Mouse (Mus musculus): ENCODE measurements around the gene Ttll12. TPM values are rescaled to one million over a fixed set of nuclear protein-coding genes. Genes with fewer than 3 reads are reported as not detected.

Ttll12 gene
- polyA plus RNA-seq, 1 experiment from 2014 or later, result 49.6 TPM

DNA sequence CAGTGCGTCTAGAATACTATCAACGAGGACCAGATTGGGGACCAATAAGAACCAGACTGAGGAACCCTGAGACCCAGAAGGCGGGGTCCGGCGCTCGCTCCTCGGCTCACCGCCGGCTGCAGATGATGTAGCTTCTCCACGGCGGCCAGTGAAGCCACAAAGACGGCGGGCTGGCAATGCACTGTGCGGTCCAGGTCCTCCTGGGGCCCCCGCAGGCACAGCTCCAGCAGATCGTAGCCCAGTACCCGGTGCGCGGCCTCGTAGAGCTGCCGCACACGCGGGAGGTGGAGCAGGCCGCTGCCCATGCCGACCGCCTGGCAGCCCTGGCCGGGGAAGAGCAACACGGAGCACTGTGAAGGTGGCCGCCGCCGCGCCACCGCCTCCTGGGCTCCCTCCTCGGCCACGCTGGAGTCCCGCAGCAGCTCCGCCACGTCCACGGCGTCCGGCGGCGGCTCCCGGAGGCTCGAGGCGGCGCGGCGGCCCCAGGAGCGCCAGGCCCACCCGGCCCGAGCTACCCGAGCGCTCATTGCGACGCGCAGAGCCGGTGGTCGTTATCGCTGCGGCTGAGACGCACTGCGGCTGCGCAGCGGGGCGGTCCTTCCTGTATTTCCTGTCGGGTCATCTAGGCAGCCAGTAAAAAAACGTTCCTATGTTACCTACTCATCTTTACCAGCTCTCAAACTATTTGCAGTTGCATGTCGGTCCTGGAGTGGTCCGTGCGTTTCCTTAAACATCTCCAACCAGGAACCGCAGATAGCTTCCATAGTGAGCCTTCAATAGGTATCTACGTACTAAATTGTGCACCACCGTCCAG, 39.6 kb downstream of the Ttll12 start:
- Histone ChIP-seq H3K4me2 (ENCODE audit: low read length) (peak overlapping the region; percentile 88), H3K27me3 (replicated peaks; ENCODE audit: control insufficient read depth, insufficient read depth, low read length) (no peaks in the 10 kb centered on the region), H3K9me3 (ENCODE audit: control insufficient read depth, low read length) (no peaks in the 10 kb centered on the region), H3K9ac (replicated peaks; ENCODE audit: low read depth, low read length) (peak overlapping the region; percentile 96), H3K27ac (ENCODE audit: low read length) (peak overlapping the region; percentile 95), H3K4me3 (replicated peaks; ENCODE audit: low read length) (peak overlapping the region; percentile 88), H3K36me3 (ENCODE audit: control insufficient read depth, insufficient read depth) (0 out of 2 replicates have a peak, but pooled peaks cover 2% of the 10 kb centered on the region), H3K4me1 (replicated peaks; ENCODE audit: control insufficient read depth, insufficient read depth, low read length) (peaks cover 11% of the 10 kb centered on the region)
- under 1% methylated on average over 72 of the region's 74 CpGs for WGBS
- ATAC-seq, result peak; percentile 95

DNA sequence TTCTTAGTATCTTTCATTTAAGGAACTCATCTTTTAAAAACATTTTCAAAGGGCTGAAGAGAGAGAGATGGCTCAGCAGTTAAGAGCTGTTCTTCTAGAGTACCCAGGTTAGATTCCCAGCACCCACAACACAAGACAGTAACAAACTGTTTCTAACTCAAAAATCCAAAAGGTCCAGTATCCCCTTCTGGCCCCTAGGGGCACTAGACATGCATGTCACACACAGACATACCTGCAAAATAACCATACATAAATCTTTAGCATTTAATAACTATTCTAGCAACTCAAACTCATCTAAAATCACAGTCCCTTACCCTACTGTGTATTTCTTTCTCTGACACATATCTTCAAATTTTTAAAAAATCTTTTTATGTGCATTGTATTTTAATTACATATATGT, 41.1 kb downstream of the Ttll12 start:
- Histone ChIP-seq H3K27ac (ENCODE audit: low read length) (no peak overlapping the region), H3K36me3 (ENCODE audit: control insufficient read depth, insufficient read depth) (0 out of 2 replicates have a peak, but pooled peaks cover 2% of the 10 kb centered on the region), H3K9me3 (ENCODE audit: control insufficient read depth, low read length) (no peaks in the 10 kb centered on the region), H3K4me2 (ENCODE audit: low read length) (no peak overlapping the region), H3K9ac (replicated peaks; ENCODE audit: low read depth, low read length) (no peak overlapping the region), H3K27me3 (replicated peaks; ENCODE audit: control insufficient read depth, insufficient read depth, low read length) (no peaks in the 10 kb centered on the region), H3K4me1 (replicated peaks; ENCODE audit: control insufficient read depth, insufficient read depth, low read length) (peaks cover 11% of the 10 kb centered on the region), H3K4me3 (replicated peaks; ENCODE audit: low read length) (no peak overlapping the region)
- no peak for ATAC-seq

DNA sequence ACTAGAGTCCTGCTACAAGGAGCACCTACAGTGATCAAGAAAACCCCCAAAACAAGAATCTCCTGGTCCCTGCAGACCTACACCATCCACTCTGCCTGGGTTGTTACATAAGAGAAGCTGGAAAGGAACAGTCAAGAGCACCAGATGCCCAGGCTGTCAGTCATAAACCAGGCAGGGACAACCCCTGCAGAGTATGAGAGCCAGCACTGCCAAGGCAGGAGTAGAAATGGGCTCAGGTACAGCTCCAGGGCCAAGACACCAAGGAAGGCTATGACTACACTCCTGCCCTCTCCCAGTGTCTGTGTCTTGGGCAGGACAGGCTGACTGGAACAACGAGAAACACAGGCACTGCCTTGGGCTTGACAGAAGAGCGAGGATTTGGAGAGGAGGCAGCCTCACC, 44.8 kb downstream of the Ttll12 start:
- no peak overlapping the region for H3K4me3 ChIP-seq (replicated peaks; ENCODE audit: low read length)
- H3K9ac ChIP-seq (replicated peaks; ENCODE audit: low read depth, low read length), result no peak overlapping the region
- no peak overlapping the region for H3K4me2 ChIP-seq (ENCODE audit: low read length)
- no peaks in the 10 kb centered on the region for H3K27me3 ChIP-seq (replicated peaks; ENCODE audit: control insufficient read depth, insufficient read depth, low read length)
- no peaks in the 10 kb centered on the region for H3K9me3 ChIP-seq (ENCODE audit: control insufficient read depth, low read length)
- H3K36me3 ChIP-seq (ENCODE audit: control insufficient read depth, insufficient read depth), result peaks cover 11% of the 10 kb centered on the region
- ATAC-seq, result no peak
- 81% methylated on average over 2 of the region's 2 CpGs for WGBS
- peaks cover 6% of the 10 kb centered on the region; the same call in 1 of the 2 replicates for H3K4me1 ChIP-seq (replicated peaks; ENCODE audit: control insufficient read depth, insufficient read depth, low read length)
- no peak overlapping the region for H3K27ac ChIP-seq (ENCODE audit: low read length)

DNA sequence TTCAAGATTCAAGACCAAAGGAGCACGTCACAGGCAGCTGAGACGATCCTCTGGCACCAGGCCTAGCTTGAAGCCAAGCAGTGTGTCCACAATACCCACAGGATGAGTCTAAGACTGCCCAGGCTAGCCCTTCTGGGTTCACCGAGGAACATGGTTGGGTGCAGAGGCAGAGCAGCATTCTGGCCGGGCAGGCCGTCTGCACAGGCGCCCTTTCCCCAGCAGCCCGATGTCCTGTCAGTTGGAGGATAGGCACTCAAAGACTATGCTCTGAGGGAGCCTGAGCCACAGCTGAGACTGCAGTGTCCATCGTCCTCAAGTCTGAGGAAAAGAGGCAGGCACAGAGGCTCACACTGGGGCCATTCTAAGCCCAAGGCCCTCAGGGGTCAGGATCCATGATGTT, 47.8 kb downstream of the Ttll12 start:
- no peak overlapping the region for H3K27ac ChIP-seq (ENCODE audit: low read length)
- no peak overlapping the region for H3K4me2 ChIP-seq (ENCODE audit: low read length)
- H3K27me3 ChIP-seq (replicated peaks; ENCODE audit: control insufficient read depth, insufficient read depth, low read length), result no peaks in the 10 kb centered on the region
- no peaks in the 10 kb centered on the region for H3K4me1 ChIP-seq (replicated peaks; ENCODE audit: control insufficient read depth, insufficient read depth, low read length)
- H3K36me3 ChIP-seq (ENCODE audit: control insufficient read depth, insufficient read depth), result peaks cover 11% of the 10 kb centered on the region
- H3K9me3 ChIP-seq (ENCODE audit: control insufficient read depth, low read length), result no peaks in the 10 kb centered on the region
- H3K4me3 ChIP-seq (replicated peaks; ENCODE audit: low read length), result no peak overlapping the region
- no peak for ATAC-seq
- H3K9ac ChIP-seq (replicated peaks; ENCODE audit: low read depth, low read length), result no peak overlapping the region
- 92% methylated on average over 8 of the region's 8 CpGs for WGBS

DNA sequence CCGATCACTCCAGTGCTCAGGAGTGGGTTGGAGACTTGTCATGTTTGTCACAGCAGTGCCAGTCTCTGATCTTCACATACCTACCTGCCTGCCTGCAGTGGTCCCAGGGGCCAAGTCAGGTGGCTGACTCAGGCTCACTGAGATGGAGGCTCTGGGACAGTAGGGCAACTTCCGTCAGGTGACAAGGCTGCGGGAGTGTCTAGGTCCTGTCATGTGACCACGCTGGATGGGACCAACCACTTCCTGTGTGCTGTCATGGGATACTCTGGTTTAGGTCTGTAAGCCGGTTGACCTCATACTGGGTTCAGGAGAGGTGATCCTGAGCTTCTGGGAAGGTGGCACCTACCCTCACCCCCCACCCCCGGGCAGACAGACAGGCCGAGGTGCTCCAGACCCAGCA, 48.9 kb downstream of the Ttll12 start:
- Histone ChIP-seq H3K4me1 (replicated peaks; ENCODE audit: control insufficient read depth, insufficient read depth, low read length) (no peaks in the 10 kb centered on the region), H3K27me3 (replicated peaks; ENCODE audit: control insufficient read depth, insufficient read depth, low read length) (no peaks in the 10 kb centered on the region), H3K4me3 (replicated peaks; ENCODE audit: low read length) (no peak overlapping the region), H3K36me3 (ENCODE audit: control insufficient read depth, insufficient read depth) (peaks cover 11% of the 10 kb centered on the region), H3K4me2 (ENCODE audit: low read length) (no peak overlapping the region), H3K9me3 (ENCODE audit: control insufficient read depth, low read length) (no peaks in the 10 kb centered on the region), H3K27ac (ENCODE audit: low read length) (no peak overlapping the region), H3K9ac (replicated peaks; ENCODE audit: low read depth, low read length) (no peak overlapping the region)
- ATAC-seq, result no peak
- 94% methylated on average over 7 of the region's 7 CpGs for WGBS

DNA sequence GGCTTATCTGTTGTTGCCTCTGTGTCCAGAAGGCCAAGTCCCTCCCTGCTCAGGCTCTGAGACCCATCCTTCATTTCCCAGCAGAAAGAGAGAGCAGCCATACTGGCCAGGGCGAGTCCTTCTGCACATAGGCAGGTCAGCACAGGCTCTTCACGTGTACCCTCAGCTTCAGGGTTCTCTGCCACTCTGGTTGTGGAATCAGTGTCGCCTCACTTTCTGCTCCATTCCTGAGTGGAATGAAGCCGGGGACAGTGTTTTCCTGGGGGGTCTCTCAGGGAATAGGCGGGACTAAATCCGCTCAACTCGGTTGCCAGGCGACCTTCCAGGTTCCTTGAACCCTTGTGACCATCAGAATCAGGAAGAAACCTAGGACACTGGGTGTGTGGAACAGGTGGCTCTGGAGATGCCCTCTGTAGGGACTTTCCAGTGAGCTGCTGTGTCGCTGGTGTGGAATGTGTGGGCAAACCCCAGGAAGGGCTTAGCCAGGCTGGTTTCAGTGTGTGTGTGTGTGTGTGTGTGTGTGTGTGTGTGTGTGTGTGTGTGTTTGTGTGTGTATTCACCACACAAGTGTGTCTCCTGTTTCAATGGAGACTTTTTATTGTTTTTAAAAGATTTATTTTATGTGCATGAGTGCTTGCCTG, 53.2 kb downstream of the Ttll12 start:
- 87% methylated on average over 9 of the region's 9 CpGs for WGBS
- Histone ChIP-seq H3K4me2 (ENCODE audit: low read length) (no peak overlapping the region), H3K4me3 (replicated peaks; ENCODE audit: low read length) (no peak overlapping the region), H3K27ac (ENCODE audit: low read length) (no peak overlapping the region), H3K36me3 (ENCODE audit: control insufficient read depth, insufficient read depth) (peaks cover 5% of the 10 kb centered on the region; the same call in 1 of the 2 replicates), H3K27me3 (replicated peaks; ENCODE audit: control insufficient read depth, insufficient read depth, low read length) (no peaks in the 10 kb centered on the region), H3K9me3 (ENCODE audit: control insufficient read depth, low read length) (no peaks in the 10 kb centered on the region), H3K9ac (replicated peaks; ENCODE audit: low read depth, low read length) (no peak overlapping the region), H3K4me1 (replicated peaks; ENCODE audit: control insufficient read depth, insufficient read depth, low read length) (no peaks in the 10 kb centered on the region)
- ATAC-seq, result no peak

DNA sequence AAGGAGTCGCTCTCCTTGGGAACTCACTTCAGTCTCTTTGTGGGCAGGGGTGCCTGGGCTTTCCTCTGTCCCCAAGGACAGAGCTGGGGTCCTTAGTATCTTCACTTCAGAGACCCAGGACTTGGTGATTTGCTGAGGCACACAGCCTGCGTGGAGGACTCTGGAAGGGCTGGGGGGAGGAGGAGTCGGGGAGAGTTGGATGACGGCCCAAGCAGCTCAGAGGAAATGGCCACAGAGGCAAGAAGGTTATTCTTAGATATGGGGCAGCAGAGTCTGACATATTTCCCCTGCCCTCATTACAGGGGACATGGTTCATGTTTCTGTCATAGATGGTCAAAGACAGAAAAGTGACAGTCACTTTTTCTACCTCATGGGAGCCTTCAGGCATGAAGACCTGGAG, 55.1 kb downstream of the Ttll12 start:
- no peak overlapping the region for H3K9ac ChIP-seq (replicated peaks; ENCODE audit: low read depth, low read length)
- 71% methylated on average over 4 of the region's 4 CpGs for WGBS
- no peaks in the 10 kb centered on the region for H3K9me3 ChIP-seq (ENCODE audit: control insufficient read depth, low read length)
- H3K4me3 ChIP-seq (replicated peaks; ENCODE audit: low read length), result no peak overlapping the region
- no peak overlapping the region for H3K27ac ChIP-seq (ENCODE audit: low read length)
- H3K4me2 ChIP-seq (ENCODE audit: low read length), result no peak overlapping the region
- no peaks in the 10 kb centered on the region for H3K4me1 ChIP-seq (replicated peaks; ENCODE audit: control insufficient read depth, insufficient read depth, low read length)
- ATAC-seq, result no peak
- H3K36me3 ChIP-seq (ENCODE audit: control insufficient read depth, insufficient read depth), result no peaks in the 10 kb centered on the region
- H3K27me3 ChIP-seq (replicated peaks; ENCODE audit: control insufficient read depth, insufficient read depth, low read length), result no peaks in the 10 kb centered on the region

DNA sequence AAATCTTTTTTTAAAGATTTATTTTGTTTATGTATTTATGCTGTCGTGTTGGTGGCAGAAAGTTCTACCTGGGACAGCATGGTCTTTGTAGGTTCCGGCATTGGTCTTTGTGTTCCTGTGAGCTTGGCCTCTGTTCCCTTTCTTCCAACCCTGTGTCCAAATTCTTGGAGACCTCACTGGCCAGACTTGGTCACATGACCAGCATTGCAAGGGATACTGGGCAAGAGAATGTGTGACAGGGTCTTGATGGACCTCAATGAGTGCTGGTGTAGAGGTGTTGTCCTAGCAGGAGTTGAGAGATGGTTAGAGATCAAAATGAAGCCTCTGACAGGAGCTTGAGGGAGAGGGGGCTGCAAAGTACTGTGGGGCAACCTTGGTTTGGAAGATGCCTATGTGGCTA, 56.1 kb downstream of the Ttll12 start:
- Histone ChIP-seq H3K27me3 (replicated peaks; ENCODE audit: control insufficient read depth, insufficient read depth, low read length) (no peaks in the 10 kb centered on the region), H3K9me3 (ENCODE audit: control insufficient read depth, low read length) (no peaks in the 10 kb centered on the region), H3K4me2 (ENCODE audit: low read length) (no peak overlapping the region), H3K36me3 (ENCODE audit: control insufficient read depth, insufficient read depth) (no peaks in the 10 kb centered on the region), H3K9ac (replicated peaks; ENCODE audit: low read depth, low read length) (no peak overlapping the region), H3K27ac (ENCODE audit: low read length) (no peak overlapping the region), H3K4me3 (replicated peaks; ENCODE audit: low read length) (no peak overlapping the region), H3K4me1 (replicated peaks; ENCODE audit: control insufficient read depth, insufficient read depth, low read length) (no peaks in the 10 kb centered on the region)
- no peak for ATAC-seq
- 95% methylated on average over 2 of the region's 2 CpGs for WGBS

DNA sequence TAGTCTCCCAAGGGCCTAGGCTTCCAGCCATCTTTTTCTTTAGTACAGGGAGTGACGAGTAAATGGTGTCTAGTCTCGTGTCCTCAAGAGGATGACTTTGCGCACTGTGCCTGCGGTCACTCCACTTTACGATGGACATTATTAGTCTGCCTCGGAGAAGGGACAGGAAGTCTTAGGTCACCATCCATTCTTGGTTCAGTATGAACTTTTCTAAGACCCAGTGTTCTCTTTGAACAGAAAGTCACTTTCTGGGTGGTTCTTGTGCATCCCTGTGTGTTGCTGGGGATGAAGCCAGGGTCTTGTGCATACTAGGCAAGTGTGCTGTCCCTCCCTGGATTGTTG, 59.1 kb downstream of the Ttll12 start:
- Histone ChIP-seq H3K27me3 (replicated peaks; ENCODE audit: control insufficient read depth, insufficient read depth, low read length) (no peaks in the 10 kb centered on the region), H3K4me1 (replicated peaks; ENCODE audit: control insufficient read depth, insufficient read depth, low read length) (no peaks in the 10 kb centered on the region), H3K36me3 (ENCODE audit: control insufficient read depth, insufficient read depth) (no peaks in the 10 kb centered on the region), H3K9ac (replicated peaks; ENCODE audit: low read depth, low read length) (no peak overlapping the region), H3K27ac (ENCODE audit: low read length) (no peak overlapping the region), H3K4me3 (replicated peaks; ENCODE audit: low read length) (no peak overlapping the region), H3K9me3 (ENCODE audit: control insufficient read depth, low read length) (no peaks in the 10 kb centered on the region), H3K4me2 (ENCODE audit: low read length) (no peak overlapping the region)
- WGBS, result 90% methylated on average over 6 of the region's 6 CpGs
- ATAC-seq, result no peak
